Mouse (Mus musculus): ENCODE measurements around the gene Pawr. TPM values are rescaled to one million over a fixed set of nuclear protein-coding genes. Genes with fewer than 3 reads are reported as not detected.
"Not testable (repeated sequence)": the region's sequence is repeated elsewhere in the genome, so short reads cannot be mapped to it uniquely, and the experiment has no call there.

The Pawr gene
- total RNA-seq, 2 experiments from 2014 or later, result 4.4 to 4.8 TPM

GRCm38 (mm10) chr10:108314396-108314795 is 17.5 kb upstream of the Pawr start:
- DNase-seq, result no peak

- DNase-seq, result no peak
Observed at GRCm38 (mm10) chr10:108315236-108315635, 16.7 kb upstream of the Pawr start.

GRCm38 (mm10) chr10:108328356-108328755 is 3.6 kb upstream of the Pawr start:
- no peak for DNase-seq

DNA sequence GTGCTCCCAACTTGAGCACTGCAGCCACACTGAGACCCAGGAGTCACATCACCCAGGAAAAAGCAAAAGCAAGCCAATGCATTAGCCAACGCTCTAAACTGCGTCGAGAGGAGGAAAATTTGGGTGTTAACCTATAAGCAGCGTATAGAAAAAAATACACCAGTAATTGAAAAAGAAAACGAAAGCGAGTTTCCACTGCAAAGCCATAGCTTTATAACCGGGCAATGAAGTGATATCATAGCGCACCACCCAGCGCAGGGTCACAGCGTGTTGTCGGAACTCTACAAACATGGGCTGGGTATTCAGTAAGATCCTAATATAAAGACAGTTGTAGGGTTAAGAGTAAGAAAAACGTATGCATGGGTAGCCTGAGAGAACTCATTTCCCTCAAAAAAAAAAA is 2.9 kb upstream of the Pawr start:
- DNase-seq, result no peak

DNA sequence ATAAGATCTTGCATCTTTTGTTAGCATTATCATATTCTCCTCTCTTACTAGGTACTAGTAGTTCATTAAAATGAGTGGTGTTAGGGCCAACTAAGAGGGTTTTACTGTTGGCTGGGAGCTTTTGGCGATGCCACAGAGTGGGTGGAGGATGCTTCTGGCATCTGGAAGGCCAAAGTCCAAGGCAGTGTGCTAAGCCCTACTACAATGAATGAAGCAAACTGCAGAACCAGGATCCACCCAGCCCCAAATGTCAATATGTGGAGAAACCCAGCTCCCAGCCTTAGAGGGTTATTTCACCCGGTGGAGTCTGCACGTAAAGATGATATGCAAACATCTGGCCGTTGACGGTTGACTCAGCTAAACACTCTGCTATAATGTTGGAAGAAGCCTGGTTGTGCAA is 2.1 kb upstream of the Pawr start:
- DNase-seq, result no peak

GRCm38 (mm10) chr10:108330964-108331363 is 957 bp upstream of the Pawr start:
- no peak for DNase-seq

DNA sequence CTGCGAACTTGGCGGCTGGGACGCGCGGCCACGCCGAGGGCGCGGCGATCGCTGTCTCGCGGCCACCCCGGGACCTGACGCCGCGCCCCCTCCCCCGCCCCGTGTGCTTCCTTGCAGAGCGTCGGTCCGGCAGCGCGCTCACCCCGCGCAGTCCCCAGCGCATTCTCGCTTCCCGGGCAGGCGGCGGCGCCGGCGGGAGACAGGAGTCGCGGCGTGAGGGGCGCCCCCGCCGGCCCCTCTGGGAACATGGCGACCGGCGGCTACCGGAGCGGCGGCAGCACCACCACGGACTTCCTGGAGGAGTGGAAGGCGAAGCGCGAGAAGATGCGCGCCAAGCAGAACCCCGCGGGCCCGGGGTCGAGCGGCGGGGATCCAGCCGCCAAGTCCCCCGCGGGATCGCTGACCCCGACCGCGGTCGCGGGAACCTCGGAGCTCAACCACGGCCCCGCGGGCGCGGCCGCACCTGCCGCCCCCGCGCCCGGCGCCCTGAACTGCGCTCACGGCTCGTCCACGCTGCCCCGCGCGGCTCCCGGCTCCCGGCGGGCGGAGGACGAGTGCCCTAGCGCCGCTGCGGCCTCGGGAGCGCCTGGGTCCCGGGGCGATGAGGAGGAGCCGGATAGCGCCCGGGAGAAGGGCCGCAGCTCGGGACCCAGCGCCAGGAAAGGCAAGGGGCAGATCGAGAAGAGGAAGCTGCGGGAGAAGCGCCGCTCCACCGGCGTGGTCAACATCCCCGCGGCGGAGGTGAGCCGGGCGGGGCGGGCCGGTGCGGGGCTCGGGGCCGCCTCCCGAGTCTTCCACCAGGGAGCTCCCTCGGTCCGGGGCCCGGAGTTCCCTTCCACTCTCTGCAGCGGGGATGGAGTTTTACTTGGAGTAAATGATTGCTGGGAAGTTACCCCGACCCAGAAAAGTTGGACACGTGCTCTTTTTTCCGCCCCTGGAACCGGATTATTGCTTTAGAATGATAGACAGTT is 935 bp downstream of the Pawr start:
- peak; percentile 46 to 60 for DNase-seq

GRCm38 (mm10) chr10:108333642-108334041 is 1.7 kb downstream of the Pawr start:
- peak; percentile 9 to 31 for DNase-seq

DNA sequence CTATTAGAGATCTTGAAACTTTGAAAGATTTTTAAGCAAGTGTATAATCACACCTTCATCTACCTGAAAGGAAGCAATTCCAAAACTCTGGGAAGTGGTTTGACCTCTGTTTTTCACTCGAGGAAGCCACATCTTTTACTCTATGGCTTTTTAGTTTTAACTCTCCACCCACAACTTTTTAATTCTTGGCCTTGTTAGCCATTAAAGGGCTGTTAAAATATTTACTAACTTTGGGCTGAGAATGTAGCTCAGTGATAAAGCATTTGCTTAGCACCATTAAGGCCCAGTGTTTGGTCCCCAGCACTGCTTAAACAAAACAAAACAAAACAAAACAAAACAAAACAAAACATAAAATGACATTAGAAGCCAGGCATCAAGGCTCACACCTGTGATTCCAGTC is 2.2 kb downstream of the Pawr start:
- no peak for DNase-seq

DNA sequence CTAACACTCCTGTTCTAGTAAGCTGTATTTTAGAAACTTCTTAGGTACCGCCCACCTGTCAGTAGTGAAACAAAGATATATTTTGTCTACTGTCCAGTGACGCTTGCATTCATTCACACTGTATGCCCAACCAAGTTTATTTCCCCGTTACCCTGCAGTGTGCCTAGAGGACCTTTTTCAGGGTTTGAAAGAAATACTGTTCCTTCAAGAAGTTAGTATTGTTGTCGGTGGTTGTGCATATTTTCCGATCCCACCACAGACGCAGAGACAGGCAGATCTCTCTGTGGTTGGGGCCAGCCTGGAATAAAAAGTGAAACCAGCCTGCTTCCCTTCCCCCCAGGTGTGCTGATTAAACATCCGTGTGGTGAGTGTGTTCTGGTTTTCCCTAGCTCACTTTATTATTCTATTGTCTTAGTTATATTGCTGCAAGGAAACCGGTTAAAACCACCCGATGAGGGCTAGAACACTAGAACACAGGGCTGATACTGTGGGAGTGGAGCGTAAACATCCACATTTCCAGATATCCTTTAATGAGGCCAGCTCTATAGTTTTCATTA is 3.9 kb downstream of the Pawr start:
- DNase-seq, result no peak

DNA sequence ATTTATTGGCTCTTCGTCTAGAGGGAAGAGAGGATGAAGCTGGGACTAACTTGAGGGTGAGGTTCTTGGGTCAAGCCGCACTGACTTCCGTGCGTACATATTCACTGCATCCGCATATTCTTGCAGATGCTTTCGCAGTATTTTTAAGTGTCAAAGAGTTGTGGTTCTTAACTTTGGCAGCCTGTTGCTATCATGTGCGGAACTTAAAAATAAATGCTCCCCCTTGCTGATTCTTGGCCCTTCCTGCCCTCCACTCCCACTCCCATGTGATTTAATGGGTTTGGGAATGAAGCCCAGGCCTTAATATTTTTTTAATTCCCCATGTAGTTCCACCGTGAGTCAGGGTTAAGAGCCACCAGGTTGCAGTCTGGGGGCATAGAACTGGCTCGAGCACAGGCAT is 4.7 kb downstream of the Pawr start:
- peak; percentile 12 to 13 for DNase-seq

DNA sequence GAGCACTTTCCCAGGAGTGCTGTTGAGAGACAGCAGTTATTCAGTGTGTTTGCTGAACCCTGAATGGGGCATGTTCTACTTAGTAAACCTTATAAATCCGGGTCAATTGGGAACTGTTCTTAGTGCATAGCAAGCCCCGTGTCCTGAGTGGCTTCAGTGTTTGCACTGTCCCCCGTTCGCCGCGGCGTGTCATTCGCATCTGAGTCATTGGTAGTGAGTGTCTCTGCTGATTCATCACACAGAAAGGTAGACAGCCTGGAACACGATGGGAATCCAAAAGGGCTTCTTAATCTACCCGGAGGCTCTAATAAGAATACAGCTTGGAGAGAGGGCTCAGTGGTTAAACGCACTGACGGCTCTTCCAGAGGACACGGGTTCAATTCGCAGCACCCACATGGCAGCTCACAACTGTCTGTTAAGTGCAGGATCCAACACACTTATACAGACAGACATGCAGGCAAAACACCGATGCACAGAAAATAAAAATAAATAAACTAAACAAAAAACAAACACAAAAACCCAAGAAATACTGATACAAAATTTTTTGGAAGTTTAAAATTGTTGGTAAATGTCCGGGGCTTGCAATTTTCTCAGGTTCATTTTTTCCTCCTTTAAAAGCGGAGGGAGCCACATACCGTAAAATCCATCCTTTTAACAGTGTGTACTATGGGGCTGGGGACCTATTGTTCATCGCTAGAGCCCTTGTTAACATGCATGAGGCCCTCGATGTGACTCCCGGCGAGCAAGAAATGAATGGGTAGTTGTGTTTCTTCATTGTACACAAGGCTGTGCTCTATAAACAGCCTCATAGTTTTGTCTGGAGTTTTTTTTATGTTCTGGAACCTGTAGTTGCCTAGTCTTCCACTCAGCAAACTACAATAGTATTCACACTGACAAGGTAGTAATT is 6.4 kb downstream of the Pawr start:
- DNase-seq, result no peak

- no peak for DNase-seq
Observed at GRCm38 (mm10) chr10:108339118-108339517, 7.2 kb downstream of the Pawr start.

DNA sequence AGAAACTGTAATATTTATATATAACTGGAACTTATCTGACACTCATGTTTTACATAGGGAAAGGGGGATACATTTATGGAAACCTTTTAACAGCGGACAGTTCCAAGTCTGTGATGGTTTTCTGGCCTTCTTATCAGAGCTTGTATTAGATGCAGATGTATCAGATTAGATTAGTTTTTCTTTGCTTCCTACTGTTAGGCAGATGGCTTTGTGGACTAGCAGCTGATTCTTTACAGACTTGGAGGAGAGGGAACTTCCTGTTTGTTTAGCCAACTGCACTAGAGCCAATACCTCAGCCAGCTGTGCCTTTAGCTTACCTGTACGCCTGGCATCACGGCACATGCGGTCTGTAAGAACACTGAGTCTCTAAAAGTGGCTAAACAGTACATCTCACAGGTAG is 8.0 kb downstream of the Pawr start:
- DNase-seq, result no peak

- DNase-seq, result no peak
Observed at GRCm38 (mm10) chr10:108343734-108344133, 11.8 kb downstream of the Pawr start.

DNA sequence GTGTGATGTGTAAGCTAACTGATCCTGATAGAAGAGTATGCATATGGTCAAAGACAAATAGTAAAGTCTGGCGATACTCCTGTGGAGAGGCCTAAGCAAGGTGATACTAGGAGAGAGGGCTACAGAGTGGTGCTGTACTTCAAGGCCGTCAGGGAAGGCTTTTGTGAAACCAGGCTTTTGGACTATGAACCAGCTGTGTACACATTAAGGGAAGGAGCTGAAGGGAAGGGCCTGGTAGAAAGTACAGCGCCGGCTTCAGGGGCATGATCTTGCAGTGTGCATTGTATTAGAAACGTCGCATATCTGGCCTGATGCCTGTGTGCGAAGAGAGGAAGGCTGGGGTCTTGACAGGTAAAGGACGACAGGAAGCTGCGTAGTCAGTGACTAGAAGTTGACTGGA is 13.2 kb downstream of the Pawr start:
- no peak for DNase-seq

DNA sequence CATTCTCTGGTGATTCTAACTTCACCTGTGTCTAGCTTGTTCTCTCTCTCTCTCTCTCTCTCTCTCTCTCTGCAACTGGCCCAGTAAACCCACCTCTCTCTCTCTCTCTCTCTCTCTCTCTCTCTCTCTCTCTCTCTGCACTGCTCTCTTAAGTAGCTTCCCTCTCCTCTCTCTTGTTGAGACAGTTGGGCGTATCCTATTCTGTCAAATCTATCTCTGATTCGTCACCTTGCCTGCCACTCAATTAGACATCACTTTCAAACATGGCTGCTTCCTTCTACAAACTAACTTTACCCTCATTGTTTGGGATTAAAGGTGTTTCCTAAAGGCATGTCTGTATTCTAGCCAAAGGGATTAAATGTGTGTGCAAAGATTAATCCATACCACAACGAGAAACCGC is 14.4 kb downstream of the Pawr start:
- DNase-seq, result not testable (repeated sequence)

- DNase-seq, result no peak
Observed at GRCm38 (mm10) chr10:108350125-108351070, 18.5 kb downstream of the Pawr start.

DNA sequence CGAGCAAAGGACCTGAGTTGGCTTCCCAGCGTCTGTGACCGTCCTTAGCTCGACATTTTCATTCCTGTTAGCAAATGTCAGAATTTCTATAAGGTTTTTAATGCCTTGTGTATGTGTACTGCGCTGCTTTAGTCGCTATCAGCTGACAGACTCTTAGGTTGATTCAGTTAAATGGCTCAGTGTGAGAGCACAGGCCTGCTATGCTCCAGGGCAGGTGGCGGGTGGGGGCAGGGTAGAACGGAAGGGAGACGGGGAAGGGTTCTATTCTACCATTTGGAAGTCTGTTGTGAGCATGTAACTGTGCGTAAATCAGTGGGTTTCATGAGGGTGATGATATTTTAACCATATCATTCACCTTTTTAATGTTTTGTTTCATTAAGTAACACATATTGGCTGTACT is 21.0 kb downstream of the Pawr start:
- DNase-seq, result no peak

DNA sequence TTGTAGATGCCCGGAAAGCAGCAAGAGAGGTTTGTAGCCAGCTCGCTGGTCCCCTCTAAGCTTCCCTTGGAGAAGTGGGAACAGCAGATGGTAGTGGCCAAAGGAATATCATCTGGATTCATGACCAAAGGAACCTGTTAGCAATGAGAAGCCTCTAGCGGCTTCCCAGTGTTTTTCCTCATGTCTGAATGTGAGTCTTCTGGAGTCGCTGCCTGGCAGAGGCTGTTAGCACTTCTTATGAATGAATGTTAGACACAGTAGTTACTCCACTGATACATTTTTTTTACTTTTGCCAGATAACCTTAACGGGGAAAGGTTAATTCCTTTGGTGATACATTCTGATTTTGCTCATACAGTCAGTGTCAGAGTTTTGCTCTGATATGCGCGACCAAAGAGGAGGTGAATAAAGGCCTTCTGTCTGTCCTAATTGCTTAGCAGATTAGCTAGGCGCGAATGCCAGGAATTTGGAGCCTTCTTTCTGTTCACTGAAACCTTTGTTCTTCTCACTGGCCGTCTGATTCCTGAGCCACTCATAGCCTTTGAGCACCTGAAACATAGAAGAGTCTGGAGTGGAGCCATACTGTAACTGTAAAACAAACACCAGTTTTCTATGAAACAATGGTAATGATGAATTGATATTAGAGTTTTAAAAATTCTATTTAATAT is 22.9 kb downstream of the Pawr start:
- DNase-seq, result no peak

- peak; percentile 23 to 31 for DNase-seq
Observed at GRCm38 (mm10) chr10:108355392-108355775, 23.5 kb downstream of the Pawr start.

Measured in heart, adult 18-20 months (tissue).